Mouse (Mus musculus) MEL (cell line): ENCODE results near the gene Ptchd3. TPM values are rescaled to one million over a fixed set of nuclear protein-coding genes. Genes with fewer than 3 reads are reported as not detected.

Experiments used
- DNase-seq: peaks from one replicate; pipeline ENCODE4 v3.0.0; 2011; ENCODE audit warnings: low read depth, low spot score
- H3K27ac ChIP-seq: 2 replicates; pipeline ENCODE4 v1.5.1; 2012; ENCODE audit warnings: low read depth, mild to moderate bottlenecking, control low read depth, low read length, moderate library complexity; ENCODE audit not compliant: control insufficient read depth
- H3K27me3 ChIP-seq, 2 experiments: fragments of 150-350 bp in 1 of 2; sonication (generic) in 1 of 2; 2 replicates each; pipeline ENCODE4 v1.6.1; 2012; ENCODE audit warnings: low read length in 2 of 2, mild to moderate bottlenecking in 2 of 2, improper control_type of control experiment in 1 of 2, moderate library complexity in 1 of 2; ENCODE audit not compliant: insufficient read depth in 2 of 2, control insufficient read depth in 1 of 2
- H3K36me3 ChIP-seq, 2 experiments: 2 replicates each; pipeline ENCODE4 v1.6.1; 2012 to 2014; ENCODE audit warnings: low read length in 2 of 2, improper control_type of control experiment in 1 of 2, inconsistent platforms in 1 of 2, mild to moderate bottlenecking in 1 of 2; ENCODE audit not compliant: insufficient read depth in 2 of 2, control insufficient read depth in 1 of 2
- H3K4me1 ChIP-seq, 2 experiments: fragments of 150-350 bp in 1 of 2; sonication (generic) in 1 of 2; 2 replicates each; pipeline ENCODE4 v1.6.1; 2012; ENCODE audit warnings: low read length in 2 of 2, improper control_type of control experiment in 1 of 2, mild to moderate bottlenecking in 1 of 2; ENCODE audit not compliant: insufficient read depth in 2 of 2, control insufficient read depth in 1 of 2
- H3K4me3 ChIP-seq, 2 experiments: fragments of 150-350 bp in 1 of 2; sonication (generic) in 1 of 2; 2 replicates each; pipeline ENCODE4 v1.5.1; 2012; ENCODE audit warnings: low read depth in 2 of 2, low read length in 2 of 2, mild to moderate bottlenecking in 2 of 2, moderate library complexity in 2 of 2, control low read depth in 1 of 2, improper control_type of control experiment in 1 of 2; ENCODE audit not compliant: control insufficient read depth in 1 of 2, insufficient read depth in 1 of 2
- H3K79me2 ChIP-seq: 2 replicates; pipeline ENCODE4 v1.6.1; 2012; ENCODE audit warnings: mild to moderate bottlenecking, low read length, moderate library complexity; ENCODE audit not compliant: control insufficient read depth, poor library complexity, insufficient read depth
- H3K9ac ChIP-seq: 2 replicates; pipeline ENCODE4 v1.6.1; 2012; ENCODE audit warnings: low read depth, mild to moderate bottlenecking, control low read depth, low read length, moderate library complexity; ENCODE audit not compliant: control insufficient read depth, poor library complexity, severe bottlenecking
- H3K9me3 ChIP-seq: fragments of 150-350 bp; sonication (generic); replicated peaks from 2 replicates; pipeline ENCODE4 v1.6.1; 2012; ENCODE audit warnings: mild to moderate bottlenecking, low read length, improper control_type of control experiment, moderate library complexity; ENCODE audit not compliant: insufficient read depth
- BHLHE40 ChIP-seq: IDR thresholded peaks from 2 replicates; pipeline ENCODE4 v1.6.1; 2012; ENCODE audit warnings: low read depth, mild to moderate bottlenecking, inconsistent platforms, low read length, improper control_type of control experiment, borderline replicate concordance
- CHD1 ChIP-seq: IDR thresholded peaks from 2 replicates; pipeline ENCODE4 v1.6.1; 2012; ENCODE audit warnings: low read depth, mild to moderate bottlenecking, inconsistent platforms, low read length, improper control_type of control experiment
- CHD2 ChIP-seq: IDR thresholded peaks from 2 replicates; pipeline ENCODE4 v1.6.1; 2011; ENCODE audit warnings: low read length, improper control_type of control experiment
- CTCF ChIP-seq, 3 experiments: IDR thresholded peaks in 2 of 3; conservative IDR thresholded peaks in 1 of 3; 2 replicates each; pipeline ENCODE4 v1.5.1; 2011 to 2012; ENCODE audit warnings: low read length in 3 of 3, low read depth in 2 of 3, mild to moderate bottlenecking in 2 of 3, improper control_type of control experiment in 1 of 3, inconsistent platforms in 1 of 3, mixed read lengths in 1 of 3, moderate library complexity in 1 of 3; ENCODE audit not compliant: control insufficient read depth in 1 of 3, insufficient read depth in 1 of 3, poor library complexity in 1 of 3, severe bottlenecking in 1 of 3
- E2F4 ChIP-seq: IDR thresholded peaks from 2 replicates; pipeline ENCODE4 v1.6.1; 2011; ENCODE audit warnings: low read depth, low read length, improper control_type of control experiment, borderline replicate concordance
- ELF1 ChIP-seq: IDR thresholded peaks from 2 replicates; pipeline ENCODE4 v1.6.1; 2014; ENCODE audit warnings: low read depth, mild to moderate bottlenecking, inconsistent platforms, low read length, improper control_type of control experiment, moderate library complexity
- ETS1 ChIP-seq: IDR thresholded peaks from 2 replicates; pipeline ENCODE4 v1.6.1; 2012; ENCODE audit warnings: low read depth, mild to moderate bottlenecking, inconsistent platforms, low read length, improper control_type of control experiment, moderate library complexity
- GABPA ChIP-seq: IDR thresholded peaks from 2 replicates; pipeline ENCODE4 v1.6.1; 2012; ENCODE audit warnings: low read depth, mild to moderate bottlenecking, inconsistent platforms, low read length, improper control_type of control experiment, moderate library complexity
- GATA1 ChIP-seq: IDR thresholded peaks from 2 replicates; pipeline ENCODE4 v1.6.1; 2011; ENCODE audit warnings: low read depth, low read length, improper control_type of control experiment
- HCFC1 ChIP-seq: IDR thresholded peaks from 2 replicates; pipeline ENCODE4 v1.6.1; 2012; ENCODE audit warnings: low read depth, mild to moderate bottlenecking, inconsistent platforms, low read length, improper control_type of control experiment, moderate library complexity
- JUND ChIP-seq: IDR thresholded peaks from 2 replicates; pipeline ENCODE4 v1.6.1; 2011; ENCODE audit warnings: low read depth, mild to moderate bottlenecking, improper control_type of control experiment, low read length
- KAT2A ChIP-seq: conservative IDR thresholded peaks from 2 replicates; pipeline ENCODE4 v1.6.1; 2012; ENCODE audit warnings: low read depth, low read length, improper control_type of control experiment, inconsistent platforms
- MAZ ChIP-seq: IDR thresholded peaks from 2 replicates; pipeline ENCODE4 v1.6.1; 2012; ENCODE audit warnings: low read depth, mild to moderate bottlenecking, inconsistent platforms, low read length, improper control_type of control experiment
- MEF2A ChIP-seq: IDR thresholded peaks from 2 replicates; pipeline ENCODE4 v1.6.1; 2014; ENCODE audit warnings: low read depth, mild to moderate bottlenecking, inconsistent platforms, low read length, improper control_type of control experiment; ENCODE audit not compliant: poor library complexity, insufficient replicate concordance, severe bottlenecking; ENCODE audit errors: extremely low read depth
- POLR2AphosphoS2 ChIP-seq: IDR thresholded peaks from 2 replicates; pipeline ENCODE4 v1.6.1; 2011; ENCODE audit warnings: low read length, improper control_type of control experiment
- POLR2AphosphoS5 ChIP-seq: IDR thresholded peaks from 2 replicates; pipeline ENCODE4 v1.6.1; 2012; ENCODE audit warnings: low read depth, borderline replicate concordance, mild to moderate bottlenecking, inconsistent platforms, low read length, moderate library complexity, mixed read lengths
- RAD21 ChIP-seq: IDR thresholded peaks from 2 replicates; pipeline ENCODE4 v1.6.1; 2011; ENCODE audit warnings: mild to moderate bottlenecking, low read depth, low read length, improper control_type of control experiment
- RCOR1 ChIP-seq: IDR thresholded peaks from 2 replicates; pipeline ENCODE4 v1.6.1; 2012; ENCODE audit warnings: low read depth, mild to moderate bottlenecking, inconsistent platforms, low read length, improper control_type of control experiment
- SIN3A ChIP-seq: IDR thresholded peaks from 2 replicates; pipeline ENCODE4 v1.6.1; 2012; ENCODE audit warnings: low read length, improper control_type of control experiment, inconsistent platforms
- SMC3 ChIP-seq: IDR thresholded peaks from 2 replicates; pipeline ENCODE4 v1.6.1; 2011; ENCODE audit warnings: low read depth, low read length, improper control_type of control experiment
- TAL1 ChIP-seq: IDR thresholded peaks from 2 replicates; pipeline ENCODE4 v1.6.1; 2012; ENCODE audit warnings: mild to moderate bottlenecking, inconsistent platforms, low read length, moderate library complexity, mixed read lengths
- TCF12 ChIP-seq: IDR thresholded peaks from 2 replicates; pipeline ENCODE4 v1.6.1; 2014; ENCODE audit warnings: low read depth, mild to moderate bottlenecking, inconsistent platforms, low read length, improper control_type of control experiment, moderate library complexity
- UBTF ChIP-seq: IDR thresholded peaks from 2 replicates; pipeline ENCODE4 v1.6.1; 2012; ENCODE audit warnings: low read depth, mild to moderate bottlenecking, inconsistent platforms, low read length, improper control_type of control experiment, moderate library complexity, borderline replicate concordance; ENCODE audit not compliant: insufficient read depth
- USF2 ChIP-seq, 2 experiments: IDR thresholded peaks; 2 replicates each; pipeline ENCODE4 v1.6.1; 2011 to 2012; ENCODE audit warnings: improper control_type of control experiment in 2 of 2, low read length in 2 of 2, borderline replicate concordance in 1 of 2, inconsistent platforms in 1 of 2, low read depth in 1 of 2, mild to moderate bottlenecking in 1 of 2; ENCODE audit not compliant: insufficient read depth in 1 of 2
- ZC3H11A ChIP-seq: IDR thresholded peaks from 2 replicates; pipeline ENCODE4 v1.6.1; 2012; ENCODE audit warnings: low read depth, mild to moderate bottlenecking, inconsistent platforms, low read length, improper control_type of control experiment
- ZKSCAN1 ChIP-seq: IDR thresholded peaks from 2 replicates; pipeline ENCODE4 v1.6.1; 2012; ENCODE audit warnings: low read depth, mild to moderate bottlenecking, inconsistent platforms, low read length, improper control_type of control experiment, moderate library complexity
- ZNF384 ChIP-seq: IDR thresholded peaks from 2 replicates; pipeline ENCODE4 v1.6.1; 2012; ENCODE audit warnings: low read depth, mild to moderate bottlenecking, inconsistent platforms, low read length, improper control_type of control experiment
- polyA plus RNA-seq, 2 experiments: library from polyadenylated mRNA; stranded (reverse) in 1 of 2; unstranded in 1 of 2; fragments of >175 nt in 1 of 2; fragments of >200 nt in 1 of 2; gene quantifications; 2 replicates each; pipeline versions ENCODE4 v1.2.1 to v1.2.4; 2012; ENCODE audit warnings: low replicate concordance in 2 of 2, low read depth in 1 of 2; ENCODE audit not compliant: insufficient read length in 2 of 2, insufficient read depth in 1 of 2, missing spikeins in 1 of 2
- total RNA-seq: library from RNA; depleted of rRNA; stranded (reverse); fragments of 300-350 nt; gene quantifications from 2 replicates; pipeline ENCODE4 v1.2.3, GENCODE M21; 2012

Ptchd3 gene
- total and polyA plus RNA-seq, 3 experiments: not detected

DNA sequence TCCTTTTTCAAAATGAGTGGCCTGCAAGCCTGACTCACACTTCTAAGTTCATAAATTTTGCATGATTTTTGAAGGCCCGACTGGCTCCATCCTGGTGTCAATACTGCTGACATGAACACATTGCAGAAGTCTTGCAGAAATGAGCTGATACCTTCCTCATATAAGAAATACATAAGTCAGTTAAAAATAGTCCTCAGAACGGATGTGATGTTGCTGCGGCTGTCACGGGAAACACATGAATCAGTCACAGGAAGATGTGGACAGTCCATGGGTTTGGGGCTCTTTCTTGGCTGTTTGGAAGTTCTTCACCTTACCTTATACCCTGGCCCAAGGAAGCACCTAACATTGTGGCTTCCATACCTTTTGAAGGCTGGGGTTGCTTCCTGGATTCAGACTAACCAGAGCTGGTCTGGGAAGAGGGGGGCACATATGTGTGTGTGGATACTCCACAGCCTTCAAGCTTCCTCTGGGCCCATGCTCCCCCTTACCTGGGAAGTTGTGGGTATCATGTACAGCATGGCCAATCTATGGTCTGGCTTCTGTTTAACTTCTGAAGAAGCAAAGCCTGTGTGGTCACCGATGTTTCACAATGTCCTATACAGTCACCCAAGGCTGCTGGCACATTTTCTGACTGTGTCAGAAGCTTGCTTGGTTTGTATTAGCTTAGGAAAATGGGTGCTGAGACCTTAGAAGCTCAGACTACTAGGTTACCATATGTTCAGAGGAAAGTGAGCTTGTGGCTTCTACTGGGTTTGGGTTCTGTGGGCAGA lies 25.6 kb upstream of the Ptchd3 start:
- H3K4me1 ChIP-seq: no peaks in the 10 kb centered on the region; a peak in 1 of 4 replicates
- no peak overlapping the region for H3K4me3 ChIP-seq
- no peak overlapping the region for H3K9ac ChIP-seq
- TF ChIP-seq E2F4: no peak
- TF ChIP-seq SIN3A: no peak
- no peak for TF ChIP-seq CHD2
- no peak for TF ChIP-seq TAL1
- TF ChIP-seq UBTF: no peak
- TF ChIP-seq ZKSCAN1: no peak
- TF ChIP-seq GATA1: no peak
- no peak for TF ChIP-seq JUND
- TF ChIP-seq KAT2A: no peak
- TF ChIP-seq USF2 (IDR thresholded peaks at IDR 0.05; ENCODE audit: borderline replicate concordance in 1 of 2, insufficient read depth in 1 of 2, low read depth in 1 of 2, low read length in 2 of 2): no peak
- no peak for TF ChIP-seq HCFC1
- TF ChIP-seq MEF2A: no peak
- TF ChIP-seq ZNF384: no peak
- TF ChIP-seq ETS1: no peak
- H3K27ac ChIP-seq: no peak overlapping the region
- peaks cover 1 to 6% of the 10 kb centered on the region in 2 experiments; a peak in 3 of 4 replicates for H3K27me3 ChIP-seq
- H3K79me2 ChIP-seq: no peaks in the 10 kb centered on the region
- no peak for DNase-seq
- no peaks in the 10 kb centered on the region for H3K36me3 ChIP-seq
- no peaks in the 10 kb centered on the region for H3K9me3 ChIP-seq

DNA sequence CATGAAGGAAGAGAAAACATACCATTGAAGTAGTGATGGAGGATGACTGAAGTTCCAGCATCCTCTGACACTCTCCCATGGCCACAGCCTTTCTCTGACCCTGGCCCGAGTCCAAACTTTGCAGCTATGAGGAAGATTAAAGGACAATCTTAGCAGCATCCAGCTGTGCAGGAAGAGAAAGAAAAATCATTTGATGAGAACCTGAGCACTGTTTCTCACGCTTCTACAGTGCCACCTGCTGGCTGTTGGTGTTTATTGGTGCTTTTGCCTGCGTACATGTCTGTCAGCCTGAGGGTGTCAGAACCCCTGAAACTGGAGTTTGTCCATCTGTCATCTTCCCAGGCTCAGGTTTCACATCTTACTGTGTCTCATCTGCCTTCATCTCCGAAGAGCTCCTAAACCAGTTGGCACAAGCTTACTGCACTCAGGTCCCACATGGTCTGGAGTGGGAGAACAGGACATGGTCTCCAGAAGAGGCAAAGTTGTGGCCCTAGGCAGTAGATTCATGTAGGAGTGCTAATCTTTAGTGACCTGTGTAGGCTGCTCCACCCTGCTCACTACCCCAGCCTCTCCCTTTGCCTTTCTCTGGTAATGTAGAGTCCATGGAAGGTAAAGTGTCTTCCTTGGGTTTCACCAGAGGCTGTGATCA lies 21.7 kb upstream of the Ptchd3 start:
- Histone ChIP-seq H3K4me1 (no peaks in the 10 kb centered on the region), H3K27me3 (peaks cover 1 to 3% of the 10 kb centered on the region in 2 experiments; a peak in 3 of 4 replicates), H3K36me3 (no peaks in the 10 kb centered on the region), H3K4me3 (no peak overlapping the region), H3K9me3 (no peaks in the 10 kb centered on the region), H3K79me2 (no peaks in the 10 kb centered on the region), H3K9ac (no peak overlapping the region), H3K27ac (no peak overlapping the region)
- DNase-seq: peak; percentile 87
- TF ChIP-seq ZC3H11A (peak; percentile 97), GABPA (no peak), E2F4 (no peak), JUND (no peak), SIN3A (no peak), RCOR1 (no peak), UBTF (no peak), RAD21 (peak; percentile 98), ELF1 (no peak), BHLHE40 (no peak), ZKSCAN1 (no peak), POLR2AphosphoS2 (no peak), MAZ (no peak), ETS1 (no peak), CHD2 (no peak), CTCF (IDR thresholded peaks at IDR 0.05 in 2 of 3, conservative IDR thresholded peaks at IDR 0.05 in 1 of 3; ENCODE audit: control insufficient read depth in 1 of 3, insufficient read depth in 1 of 3, low read depth in 2 of 3, low read length in 3 of 3, poor library complexity in 1 of 3, severe bottlenecking in 1 of 3) (peak; percentile 85 to 96 (median 92)), POLR2AphosphoS5 (no peak), KAT2A (no peak), TAL1 (no peak), SMC3 (peak; percentile 98), TCF12 (no peak), CHD1 (no peak), GATA1 (no peak)
